Mouse (Mus musculus): Measurements from ENCODE around the gene Olfr481.

Olfr481 gene

DNA sequence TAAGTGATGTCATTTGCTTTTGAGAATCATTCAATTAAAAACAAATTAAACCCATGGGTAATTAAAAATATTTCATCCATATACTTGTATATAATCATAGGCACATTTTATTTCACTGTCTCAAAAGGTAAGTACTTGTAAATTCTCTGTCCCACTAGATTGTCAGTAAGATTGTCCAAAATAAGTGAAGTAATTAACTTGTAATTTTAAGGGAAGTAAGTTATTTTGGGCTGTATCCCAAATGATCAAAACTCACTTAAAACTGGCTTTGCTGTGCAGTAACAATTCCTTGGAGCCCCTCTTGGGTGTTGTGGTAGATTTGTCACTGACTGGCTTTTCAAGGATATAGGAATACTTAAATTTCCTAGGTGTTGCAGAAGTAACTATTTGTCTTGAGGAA, at the start of gene Olfr481:
TSS of gene Olfr481 (plus strand) at position 301 of the 400 bp plus-strand sequence.
- no peak for DNase-seq

DNA sequence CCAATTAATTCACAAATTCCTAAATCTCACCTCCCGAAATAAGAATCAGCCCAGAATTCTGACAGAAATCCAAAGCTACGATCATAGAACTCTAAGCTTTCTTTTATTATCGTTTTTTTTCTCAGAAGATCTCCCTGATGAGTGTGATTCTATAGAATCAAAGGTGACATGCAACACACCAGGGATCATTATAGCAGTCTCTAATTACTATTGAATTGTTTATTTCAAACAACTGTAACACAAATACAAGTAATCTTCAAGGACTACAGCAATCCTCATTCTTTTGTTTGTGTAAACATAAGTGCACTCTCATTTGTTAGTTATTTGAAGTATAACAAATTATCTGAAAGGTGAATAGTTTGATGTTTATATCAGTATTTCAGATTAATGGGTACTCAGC, 45.8 kb upstream of the Olfr481 start, which contains the start of gene Olfr478:
TSS of gene Olfr478 (minus strand) at position 101 of the 400 bp plus-strand sequence.
- DNase-seq = no peak

DNA sequence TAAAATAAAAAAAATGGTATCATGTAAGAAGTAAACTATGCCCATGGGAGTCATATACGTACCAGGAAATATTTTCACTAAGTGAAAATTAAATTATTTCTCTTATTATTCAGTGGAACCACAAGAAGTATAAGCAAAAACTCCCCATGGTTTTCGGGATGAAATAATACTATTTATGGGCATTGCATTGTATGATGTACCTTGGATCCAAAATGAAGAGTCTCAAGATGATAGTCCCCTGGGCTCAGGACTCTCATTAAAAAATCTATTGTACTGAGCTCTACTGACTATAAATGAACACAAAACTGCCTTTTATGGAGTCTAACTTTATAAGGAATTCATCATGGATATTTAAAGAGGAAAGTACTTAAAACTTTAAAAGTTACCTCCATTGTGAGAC, 29.3 kb upstream of the Olfr481 start, which contains the start of gene Olfr479:
TSS of gene Olfr479 (plus strand) at position 301 of the 400 bp plus-strand sequence.
- no peak for DNase-seq

DNA sequence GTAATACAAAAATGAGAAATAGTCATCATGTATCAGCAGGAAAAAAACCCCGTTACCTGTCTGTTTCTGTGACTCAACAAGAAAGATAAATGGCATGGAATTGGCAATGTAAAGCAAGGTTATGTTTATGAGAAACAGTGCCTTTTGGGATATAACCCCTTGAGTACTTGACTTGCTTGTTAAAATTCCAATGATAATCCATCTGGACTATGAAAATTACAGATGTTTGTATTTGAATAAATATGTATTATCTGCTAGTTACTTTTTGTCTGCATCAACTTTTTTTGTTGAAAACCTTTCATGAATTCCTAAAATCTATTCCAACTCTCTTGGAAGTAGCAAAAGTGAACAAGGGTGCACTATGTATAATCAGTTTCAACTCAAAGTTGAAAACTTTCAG, 12.4 kb upstream of the Olfr481 start, which contains the start of gene Olfr480:
TSS of gene Olfr480 (minus strand) at position 101 of the 400 bp plus-strand sequence.
- no peak for DNase-seq

DNA sequence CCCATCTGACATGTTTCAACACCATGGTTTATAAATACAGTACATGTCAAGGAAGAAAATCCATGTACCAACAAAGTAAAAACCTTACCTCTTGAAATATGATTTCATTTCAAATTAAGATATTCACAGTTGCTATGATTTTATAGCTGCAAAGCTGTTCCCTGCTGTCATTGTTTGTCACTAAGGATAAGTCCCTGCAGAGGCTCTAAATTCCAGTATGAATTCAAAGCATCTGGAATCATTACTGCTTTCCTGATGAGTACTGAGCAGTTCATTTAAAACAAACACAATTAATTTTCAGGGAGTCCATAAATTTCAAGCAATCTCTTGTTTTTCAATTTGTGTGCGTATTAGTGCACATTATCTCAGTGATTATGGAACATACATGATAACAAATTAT, 17.8 kb downstream of the Olfr481 start, which contains the start of gene Olfr482:
TSS of gene Olfr482 (minus strand) at position 101 of the 400 bp plus-strand sequence.
- no peak for DNase-seq

DNA sequence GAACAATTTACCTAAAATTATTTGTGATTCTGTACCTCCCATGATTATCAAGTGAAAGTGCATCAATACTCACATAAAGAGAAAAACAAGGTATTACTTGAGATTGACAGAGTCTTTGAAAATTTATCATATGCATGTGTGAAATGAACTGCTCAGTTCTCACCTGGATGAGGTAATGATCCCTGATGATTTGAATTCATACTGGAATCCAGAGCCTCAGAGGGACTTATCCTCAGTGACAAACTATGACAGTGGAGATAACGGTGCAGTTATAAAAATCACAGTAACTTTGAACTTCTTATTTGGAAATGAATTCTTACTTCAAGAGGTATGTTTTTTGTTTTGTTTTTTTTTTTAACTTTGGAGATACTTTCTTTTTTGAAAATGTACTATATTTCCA, 20.9 kb downstream of the Olfr481 start, which contains the start of gene Olfr483:
TSS of gene Olfr483 (plus strand) at position 301 of the 400 bp plus-strand sequence.
- DNase-seq = no peak

DNA sequence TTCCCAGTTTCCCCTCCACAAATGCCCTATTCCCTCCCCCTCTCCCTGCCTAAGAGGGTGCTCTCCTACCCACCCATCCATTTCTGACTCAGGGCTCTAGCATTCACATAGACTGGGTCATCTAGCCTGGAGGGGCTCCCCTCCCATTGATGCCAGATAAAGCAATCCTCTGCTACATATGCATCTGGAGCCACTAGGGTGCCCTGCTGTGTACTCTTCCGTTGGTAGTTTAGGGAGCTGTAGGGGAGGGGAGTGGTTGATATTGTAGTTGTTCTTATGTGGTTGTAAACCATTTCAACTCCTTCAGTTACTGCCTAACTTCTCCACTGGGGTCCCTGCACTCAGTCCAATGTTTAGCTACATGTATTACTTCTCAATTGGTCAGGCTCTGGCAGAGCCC, 41.0 kb downstream of the Olfr481 start:
- DNase-seq = no peak

DNA sequence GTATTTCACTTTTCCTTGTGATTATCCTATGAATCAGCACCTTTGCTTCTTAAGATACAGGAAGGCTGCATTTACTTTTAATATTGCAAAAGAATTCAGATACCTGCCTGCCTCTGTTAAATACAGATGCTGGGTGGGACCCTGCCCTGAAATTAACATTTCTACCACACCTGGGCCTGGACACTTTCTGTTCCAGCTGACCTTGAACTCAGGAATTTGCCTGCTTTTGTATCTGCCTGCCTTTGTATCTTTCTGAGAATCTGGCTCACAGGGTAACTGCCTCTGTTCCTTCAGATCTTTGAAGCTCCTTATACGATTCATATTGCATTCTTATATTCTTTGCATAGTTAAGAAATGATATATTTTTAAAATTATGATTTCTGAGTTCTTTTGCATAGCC, 41.8 kb downstream of the Olfr481 start:
- DNase-seq = no peak

DNA sequence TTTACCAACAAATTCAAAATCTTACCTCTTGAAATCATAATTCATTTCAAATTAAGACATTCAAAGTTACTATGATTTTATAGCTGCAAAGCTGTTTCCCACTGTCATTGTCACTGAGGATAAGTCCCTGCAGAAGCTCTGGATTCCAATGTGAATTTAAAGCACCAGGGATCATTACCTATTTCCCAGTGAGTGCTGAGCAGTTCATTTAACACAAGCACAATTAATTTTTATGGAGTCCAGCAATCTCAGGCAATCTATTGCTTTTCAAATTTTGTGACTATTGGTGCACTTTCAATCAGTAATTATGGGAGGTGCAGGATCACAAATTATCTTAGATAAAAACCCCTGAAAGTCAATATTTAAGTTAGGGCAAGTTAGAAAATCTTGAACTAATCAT, 47.7 kb downstream of the Olfr481 start, which contains the start of gene Olfr484:
TSS of gene Olfr484 (minus strand) at position 101 of the 400 bp plus-strand sequence.
- DNase-seq = no peak
